Mouse (Mus musculus) embryonic fibroblast, embryonic 13.5 days (primary cell): ENCODE data around the gene Pias3.

Experiments
- CTCF ChIP-seq: IDR thresholded peaks from 2 replicates; pipeline ENCODE4 v1.5.1; 2011; ENCODE audit warnings: mild to moderate bottlenecking, control low read depth, low read length, moderate library complexity, borderline replicate concordance; ENCODE audit not compliant: insufficient read depth
- POLR2A ChIP-seq: IDR thresholded peaks from 2 replicates; pipeline ENCODE4 v1.6.1; 2011; ENCODE audit warnings: low read depth, mild to moderate bottlenecking, control low read depth, low read length, moderate library complexity

GRCm38 (mm10) chr3:96662731-96663316 is 33.4 kb upstream of the Pias3 start:
- TF ChIP-seq POLR2A (no peak), CTCF (no peak)
